Mouse (Mus musculus) cerebellum, postnatal 25 days (tissue): ENCODE results near the gene Sgca.

Source experiments
- DNase-seq, 2 experiments: peaks; one replicate each; pipeline ENCODE4 v3.0.0; 2021; ENCODE audit warnings: mixed read lengths in 2 of 2

Sgca gene

DNA sequence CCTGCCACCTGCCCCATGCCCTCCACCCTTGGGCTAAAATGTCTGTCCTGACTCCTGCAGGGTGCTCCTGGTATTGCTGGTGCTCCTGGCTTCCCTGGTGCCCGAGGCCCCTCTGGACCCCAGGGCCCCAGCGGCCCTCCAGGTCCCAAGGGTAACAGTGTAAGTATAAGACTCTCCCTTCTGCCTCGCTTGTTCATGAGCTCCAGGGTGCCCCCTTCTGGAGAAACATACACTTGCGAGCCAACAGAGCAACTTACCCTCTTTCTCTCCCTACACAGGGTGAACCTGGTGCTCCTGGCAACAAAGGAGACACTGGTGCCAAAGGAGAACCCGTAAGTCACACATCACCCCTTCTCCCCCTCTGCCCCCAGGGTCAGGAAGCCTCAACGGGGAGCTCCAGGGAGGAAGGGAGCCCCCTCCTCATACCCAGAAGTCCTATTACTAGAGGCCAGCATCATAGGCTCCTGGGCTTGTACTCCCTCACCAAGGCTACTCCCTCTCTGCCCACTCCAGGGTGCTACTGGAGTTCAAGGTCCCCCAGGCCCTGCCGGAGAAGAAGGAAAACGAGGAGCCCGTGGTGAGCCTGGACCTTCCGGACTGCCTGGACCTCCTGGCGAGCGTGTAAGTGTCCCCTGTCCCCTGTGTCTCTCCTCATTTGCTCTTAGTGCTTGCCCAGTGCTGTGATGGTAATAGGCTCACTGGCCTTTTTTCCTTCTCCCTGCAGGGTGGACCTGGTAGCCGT lies 33.7 kb downstream of the Sgca start:
- DNase-seq: peak; percentile 48 to 68

DNA sequence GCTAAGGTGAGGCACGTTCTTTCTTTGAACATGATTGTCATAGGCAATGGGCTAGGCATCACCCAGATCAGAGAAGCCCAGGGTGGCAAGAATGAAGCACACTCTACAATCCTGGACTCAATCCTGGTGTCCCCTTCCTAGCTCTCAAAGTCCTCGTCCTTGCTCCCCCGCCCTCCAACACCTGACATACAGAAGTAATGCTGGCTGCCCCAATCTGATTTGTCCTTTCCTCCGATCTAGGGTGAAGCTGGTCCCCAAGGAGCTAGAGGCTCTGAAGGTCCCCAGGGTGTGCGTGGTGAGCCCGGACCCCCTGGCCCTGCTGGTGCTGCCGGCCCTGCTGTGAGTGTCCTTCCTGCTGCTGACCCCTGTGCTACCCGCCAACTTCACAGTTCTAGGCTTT lies 34.4 kb downstream of the Sgca start:
- no peak for DNase-seq

- peak in 1 of 2 experiments; percentile 19 for DNase-seq
Measured at GRCm38 (mm10) chr11:94941121-94941520, 35.0 kb downstream of the Sgca start.

GRCm38 (mm10) chr11:94939280-94939679 lies 36.8 kb downstream of the Sgca start:
- peak; percentile 76 to 86 for DNase-seq

- DNase-seq: peak in 1 of 2 experiments; percentile 22
Measured at GRCm38 (mm10) chr11:94938296-94938695, 37.8 kb downstream of the Sgca start.

DNA sequence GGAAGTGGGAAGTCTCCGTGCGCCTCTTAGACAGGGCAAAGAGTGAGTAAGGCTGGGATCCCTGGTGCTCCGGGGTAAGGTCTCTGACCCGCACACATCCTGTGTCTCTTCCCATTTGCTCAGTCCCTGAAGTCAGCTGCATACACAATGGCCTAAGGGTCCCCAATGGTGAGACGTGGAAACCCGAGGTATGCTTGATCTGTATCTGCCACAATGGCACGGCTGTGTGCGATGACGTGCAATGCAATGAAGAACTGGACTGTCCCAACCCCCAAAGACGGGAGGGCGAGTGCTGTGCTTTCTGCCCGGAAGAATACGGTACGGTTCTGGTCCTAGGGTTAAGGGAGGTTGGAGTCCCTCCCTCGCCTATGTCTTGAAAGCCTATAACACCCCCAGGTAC lies 38.3 kb downstream of the Sgca start:
- no peak for DNase-seq

DNA sequence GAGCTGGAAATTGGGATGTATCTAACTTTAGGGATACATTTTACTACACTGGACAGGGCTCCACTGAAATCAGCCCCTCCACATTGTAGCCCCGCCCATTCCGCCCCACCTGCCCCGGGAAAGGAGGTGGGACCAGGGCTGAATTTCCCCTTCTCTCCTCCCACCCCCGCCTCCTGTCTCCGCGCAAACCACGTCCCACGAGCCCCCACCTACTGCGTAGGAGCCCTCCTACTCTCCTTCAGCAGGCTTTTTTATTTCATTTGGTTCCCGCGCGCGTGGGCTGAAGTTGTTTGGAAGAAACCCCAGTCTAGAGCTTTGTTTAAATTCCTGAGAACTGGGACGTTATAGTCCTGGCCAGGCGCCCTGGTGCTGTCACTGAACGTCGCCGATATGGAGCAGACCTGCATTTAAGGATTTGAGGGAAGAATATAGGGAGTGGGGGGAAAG lies 38.8 kb downstream of the Sgca start:
- no peak for DNase-seq

- DNase-seq: peak; percentile 88 to 94
Measured at GRCm38 (mm10) chr11:94936851-94937295, 39.3 kb downstream of the Sgca start.

- peak in 1 of 2 experiments; percentile 23 for DNase-seq
Measured at GRCm38 (mm10) chr11:94936045-94936444, 40.1 kb downstream of the Sgca start, which contains the start of gene Col1a1. Gene Col1a1 (plus strand): TSS chr11:94936224.

DNA sequence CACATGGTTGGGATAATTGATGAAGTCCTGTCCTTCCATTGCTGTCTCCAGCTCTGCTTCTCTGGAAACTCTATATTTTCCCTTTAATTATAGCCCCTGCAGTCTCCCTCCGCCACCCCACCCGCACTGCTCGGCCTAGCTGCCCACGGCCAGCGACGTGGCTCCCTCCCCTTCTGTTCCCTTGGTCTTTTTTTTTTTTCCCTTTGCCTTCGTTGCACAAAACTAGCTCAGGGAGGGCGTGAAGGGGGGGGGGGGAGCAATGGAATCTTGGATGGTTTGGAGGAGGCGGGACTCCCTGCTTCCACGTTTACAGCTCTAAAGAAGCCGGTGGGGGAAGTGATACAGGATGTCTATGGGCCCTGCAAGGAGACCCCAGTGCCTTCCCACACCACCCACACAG lies 41.6 kb downstream of the Sgca start:
- DNase-seq: no peak

- no peak for DNase-seq
Measured at GRCm38 (mm10) chr11:94933584-94933983, 42.5 kb downstream of the Sgca start.

DNA sequence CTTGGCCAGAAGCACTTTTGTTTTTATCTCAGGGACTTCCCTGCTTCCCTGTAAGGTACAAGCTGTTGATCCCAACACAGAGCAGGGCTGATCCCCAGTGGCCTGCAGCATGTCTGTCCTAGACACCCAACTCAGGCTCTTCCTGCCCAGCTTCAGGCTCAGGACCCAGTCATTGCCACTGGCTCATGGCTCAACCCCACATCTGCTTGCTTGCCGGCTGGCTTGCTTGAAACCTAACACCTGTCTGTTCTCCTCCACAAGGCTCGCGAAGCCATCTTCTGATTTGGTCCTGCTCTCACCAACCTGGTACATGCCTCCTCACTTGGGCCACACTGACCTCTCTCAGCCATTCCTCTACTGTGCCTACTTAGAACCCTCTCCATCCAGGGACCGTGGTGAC lies 46.0 kb downstream of the Sgca start:
- no peak for DNase-seq

DNA sequence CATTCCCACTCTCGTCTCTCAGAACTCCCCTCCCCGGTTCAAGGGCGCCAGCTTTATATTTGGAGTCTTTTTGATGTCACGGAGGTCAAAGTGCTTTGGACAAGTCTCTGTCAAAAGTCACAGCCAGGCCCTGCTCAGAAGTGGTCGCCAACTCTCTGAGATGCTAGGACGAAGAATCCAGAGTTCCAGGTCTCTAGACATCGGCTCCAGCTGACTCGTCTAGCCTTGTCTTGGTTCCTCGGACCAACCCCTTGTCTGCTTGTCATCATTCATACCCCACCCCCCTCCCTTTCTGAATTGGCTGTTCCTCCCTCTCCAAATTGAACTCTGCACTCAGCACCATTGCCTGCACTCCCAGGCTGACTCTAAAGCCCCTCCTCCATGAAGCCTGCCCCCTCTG lies 46.5 kb downstream of the Sgca start:
- DNase-seq: no peak

GRCm38 (mm10) chr11:94928820-94929219 lies 47.3 kb downstream of the Sgca start:
- DNase-seq: peak in 1 of 2 experiments; percentile 59

DNA sequence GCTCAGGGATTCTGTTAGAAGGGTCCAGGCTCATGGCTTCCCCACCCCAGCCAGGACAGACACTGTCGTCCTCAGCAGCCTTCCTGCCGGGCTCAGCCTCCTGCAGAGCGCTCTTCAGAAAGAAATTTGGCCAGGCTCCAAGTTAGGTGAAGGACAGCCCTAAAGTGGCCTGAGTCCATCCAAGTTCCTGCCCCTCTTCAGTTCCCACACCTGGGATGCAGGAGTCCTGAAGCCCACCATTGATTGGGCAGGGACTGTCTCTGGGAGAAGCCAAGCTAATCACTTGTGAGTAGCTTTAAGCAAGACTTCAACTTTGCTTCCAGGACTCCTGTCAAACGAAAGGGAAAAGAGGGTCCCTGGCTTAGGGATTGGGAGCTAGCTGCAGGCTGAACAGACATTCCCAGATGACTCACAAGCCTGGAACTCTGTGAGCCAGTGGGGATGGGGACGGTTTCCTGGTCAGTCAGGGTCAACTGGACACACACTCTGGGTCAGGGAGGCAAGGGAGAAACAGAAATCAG lies 48.3 kb downstream of the Sgca start:
- DNase-seq: no peak

DNA sequence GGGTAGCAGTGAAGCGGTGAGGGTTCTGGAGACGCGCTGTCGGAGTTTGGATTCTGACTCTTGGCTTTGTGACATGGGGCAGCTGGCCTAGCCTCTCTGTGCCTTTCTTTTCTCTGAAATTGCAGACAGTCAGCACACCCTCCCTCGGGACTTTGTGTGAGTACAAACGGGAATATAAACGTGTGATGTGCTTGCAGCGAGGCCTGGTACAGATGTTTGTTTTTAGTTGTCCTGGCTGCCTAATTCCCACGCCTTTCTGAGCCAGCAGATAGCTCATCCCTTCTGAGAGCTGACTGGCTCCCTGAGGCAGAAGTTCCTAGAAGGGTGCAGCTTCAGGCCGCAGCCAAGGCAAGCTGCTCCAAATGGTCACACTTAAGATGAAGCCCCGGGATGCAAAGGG lies 49.7 kb downstream of the Sgca start:
- no peak for DNase-seq

DNA sequence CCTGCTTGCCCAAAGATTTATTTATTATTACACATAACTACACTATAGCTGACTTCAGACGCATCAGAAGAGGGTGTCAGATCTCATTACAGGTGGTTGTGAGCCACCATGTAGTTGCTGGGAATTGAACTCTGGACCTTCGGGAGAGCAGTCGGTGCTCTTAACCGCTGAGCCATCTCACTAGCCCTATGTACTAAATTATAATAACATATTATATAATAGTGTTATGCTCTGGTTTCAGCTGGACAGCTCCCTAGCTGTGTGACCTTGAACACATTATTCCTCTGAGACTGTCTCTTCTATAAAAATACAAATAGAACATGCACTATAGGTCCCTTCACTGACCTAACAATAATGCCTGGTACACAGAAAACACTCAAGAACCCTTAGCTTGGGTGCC lies 51.1 kb downstream of the Sgca start:
- DNase-seq: no peak

DNA sequence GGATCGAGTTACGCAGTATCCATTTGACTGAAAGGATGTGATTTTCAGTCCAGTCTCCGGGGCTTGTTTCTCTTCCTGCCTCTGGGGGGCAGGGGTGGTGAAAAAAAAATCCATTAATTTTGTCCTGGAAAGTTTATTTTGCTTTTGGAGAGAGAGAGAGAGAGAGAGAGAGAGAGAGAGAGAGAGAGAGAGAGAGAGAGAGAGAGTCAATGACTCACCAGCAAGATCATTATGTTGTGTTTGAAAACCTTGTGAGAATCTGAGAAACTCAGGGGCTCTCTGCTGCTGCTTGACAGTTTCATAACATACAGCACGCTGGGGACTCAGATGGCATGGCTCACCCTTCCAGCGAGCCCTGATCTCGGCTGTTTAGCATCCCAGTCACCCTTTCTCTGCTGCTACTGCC lies 55.1 kb downstream of the Sgca start:
- DNase-seq: no peak

- DNase-seq: no peak
Measured at GRCm38 (mm10) chr11:94917717-94918116, 58.4 kb downstream of the Sgca start.

DNA sequence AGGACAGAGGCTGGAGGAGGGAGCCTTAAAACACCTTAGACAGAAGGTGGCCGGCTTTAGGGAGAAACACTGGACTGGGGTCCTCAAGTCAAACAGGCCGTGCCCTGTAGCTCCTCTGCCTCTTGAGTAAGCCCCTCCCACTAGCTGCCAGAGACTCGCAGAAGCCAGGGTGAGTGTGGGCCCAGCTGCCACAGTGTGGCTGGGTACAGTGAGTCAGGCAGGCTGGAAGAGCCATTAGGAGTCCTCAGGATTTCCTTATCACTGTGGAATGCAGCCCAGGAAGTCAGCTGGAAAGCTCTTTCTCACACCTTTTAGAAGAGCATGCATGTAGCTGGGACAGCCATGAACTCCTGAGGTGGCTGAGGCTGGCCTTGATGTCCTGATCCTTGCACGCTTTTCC lies 59.6 kb downstream of the Sgca start:
- peak in 1 of 2 experiments; percentile 12 for DNase-seq

DNA sequence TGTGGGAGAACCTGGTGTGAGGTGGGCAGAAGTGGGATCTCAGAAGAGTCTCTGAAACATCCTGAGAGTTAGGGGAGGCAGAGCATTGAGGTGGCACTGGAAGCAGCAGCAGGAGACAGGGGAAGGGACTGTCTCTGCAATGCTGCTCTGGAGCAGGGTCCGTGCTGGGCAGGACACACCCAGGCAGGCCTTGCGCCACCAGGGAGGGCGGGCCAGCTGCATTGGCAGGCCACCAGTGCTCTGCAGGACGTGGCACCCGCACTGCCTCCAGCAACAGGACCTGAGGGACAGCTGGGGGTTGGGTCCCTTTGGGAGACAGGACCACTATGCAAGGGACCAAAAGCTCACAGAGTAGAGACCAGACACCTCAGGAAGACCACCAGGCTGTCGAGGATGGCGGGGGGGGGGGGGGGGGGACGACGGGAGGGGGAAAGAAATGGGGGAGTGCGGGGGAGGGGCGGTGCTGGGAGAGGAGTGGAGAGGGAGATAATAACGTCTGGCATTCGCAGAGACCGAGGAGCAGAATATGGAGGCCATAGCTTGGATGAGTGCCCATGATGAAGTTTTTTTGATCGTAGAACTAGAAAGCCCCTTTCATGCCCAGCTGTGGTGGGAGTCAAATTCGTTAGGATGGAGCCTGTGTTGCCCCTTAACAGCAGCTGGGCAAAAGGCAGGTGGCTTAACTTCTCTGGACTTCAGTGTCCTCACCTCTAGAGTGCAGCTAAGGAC lies 60.3 kb downstream of the Sgca start:
- peak in 1 of 2 experiments; percentile 50 for DNase-seq

GRCm38 (mm10) chr11:94913302-94914090 lies 62.6 kb downstream of the Sgca start:
- peak; percentile 75 to 78 for DNase-seq
